Mouse (Mus musculus): Measurements from ENCODE around the gene Kbtbd8. TPM values are rescaled to one million over a fixed set of nuclear protein-coding genes. Genes with fewer than 3 reads are reported as not detected.

Gene Kbtbd8
- polyA plus RNA-seq (2014; fragmentation: Nextera tagmentation; extraction: Ambion mirVana), result 0.98 and 1.7 TPM in 2 replicates

- peaks cover 10% of the 10 kb centered on the region; the same call in 1 of the 2 replicates for H3K27me3 ChIP-seq (ENCODE audit: control insufficient read depth, insufficient read depth, low read length)
- H3K4me3 ChIP-seq (ENCODE audit: control insufficient read depth in 1 of 2, insufficient read depth in 1 of 2, low read depth in 1 of 2, low read length in 2 of 2), result peak within 1 kb of the TSS; percentile 65 to 91
- no peaks in the 10 kb centered on the region for H3K36me3 ChIP-seq (ENCODE audit: control insufficient read depth, insufficient read depth, low read length)
- peak within 1 kb of the TSS; percentile 72 for H3K9ac ChIP-seq (ENCODE audit: low read length)
- peaks cover 5 to 6% of the 10 kb centered on the region in 2 experiments; a peak in 3 of 4 replicates for H3K4me1 ChIP-seq (ENCODE audit: control insufficient read depth in 2 of 2, insufficient read depth in 2 of 2, low read length in 2 of 2)
- H3K9me3 ChIP-seq (ENCODE audit: control insufficient read depth, low read length), result no peaks in the 10 kb centered on the region
- peak within 1 kb of the TSS; percentile 92 for H3K4me2 ChIP-seq (ENCODE audit: low read length)
- no peak for ATAC-seq (ENCODE audit: insufficient number of reproducible peaks, insufficient read depth, low FRiP score, low read depth)
- 20% methylated on average over 13 of the region's 13 CpGs for WGBS
- 0 out of 4 replicates have a peak within 1 kb of the TSS, but pooled peaks of 1 of the 2 experiments have one; percentile 4 for H3K27ac ChIP-seq (replicated peaks in 1 of 2; ENCODE audit: control insufficient read depth in 1 of 2, insufficient read depth in 1 of 2, low read depth in 2 of 2, low read length in 2 of 2)
Measured at GRCm38 (mm10) chr6:95116946-95117345, at the start of gene Kbtbd8. Gene Kbtbd8, plus strand, starts transcription at chr6:95117240.

GRCm38 (mm10) chr6:95069753-95070152 lies 47.3 kb upstream of the Kbtbd8 start:
- WGBS, result 85% methylated on average over 10 of the region's 10 CpGs

GRCm38 (mm10) chr6:95085276-95085675 lies 31.8 kb upstream of the Kbtbd8 start:
- Histone ChIP-seq H3K36me3 (ENCODE audit: control insufficient read depth, insufficient read depth, low read length) (no peaks in the 10 kb centered on the region), H3K9ac (ENCODE audit: low read length) (no peak overlapping the region), H3K27me3 (ENCODE audit: control insufficient read depth, insufficient read depth, low read length) (no peaks in the 10 kb centered on the region), H3K9me3 (ENCODE audit: control insufficient read depth, low read length) (no peaks in the 10 kb centered on the region), H3K4me3 (ENCODE audit: control insufficient read depth in 1 of 2, insufficient read depth in 1 of 2, low read depth in 1 of 2, low read length in 2 of 2) (no peak overlapping the region), H3K4me1 (ENCODE audit: control insufficient read depth in 2 of 2, insufficient read depth in 2 of 2, low read length in 2 of 2) (no peaks in the 10 kb centered on the region), H3K4me2 (ENCODE audit: low read length) (no peak overlapping the region), H3K27ac (replicated peaks in 1 of 2; ENCODE audit: control insufficient read depth in 1 of 2, insufficient read depth in 1 of 2, low read depth in 2 of 2, low read length in 2 of 2) (no peak overlapping the region)
- WGBS, result 71% methylated on average over 1 of the region's 1 CpGs
- no peak for ATAC-seq (ENCODE audit: insufficient number of reproducible peaks, insufficient read depth, low FRiP score, low read depth)

More at GRCm38 (mm10) chr6:95069753-95070152, 47.3 kb upstream of the Kbtbd8 start:
- Histone ChIP-seq H3K27me3 (ENCODE audit: control insufficient read depth, insufficient read depth, low read length) (no peaks in the 10 kb centered on the region), H3K27ac (replicated peaks in 1 of 2; ENCODE audit: control insufficient read depth in 1 of 2, insufficient read depth in 1 of 2, low read depth in 2 of 2, low read length in 2 of 2) (no peak overlapping the region), H3K36me3 (ENCODE audit: control insufficient read depth, insufficient read depth, low read length) (no peaks in the 10 kb centered on the region), H3K4me1 (ENCODE audit: control insufficient read depth in 2 of 2, insufficient read depth in 2 of 2, low read length in 2 of 2) (no peaks in the 10 kb centered on the region), H3K4me2 (ENCODE audit: low read length) (no peak overlapping the region), H3K9me3 (ENCODE audit: control insufficient read depth, low read length) (no peaks in the 10 kb centered on the region), H3K9ac (ENCODE audit: low read length) (no peak overlapping the region), H3K4me3 (ENCODE audit: control insufficient read depth in 1 of 2, insufficient read depth in 1 of 2, low read depth in 1 of 2, low read length in 2 of 2) (no peak overlapping the region)
- ATAC-seq (ENCODE audit: insufficient number of reproducible peaks, insufficient read depth, low FRiP score, low read depth), result no peak

- Histone ChIP-seq H3K36me3 (ENCODE audit: control insufficient read depth, insufficient read depth, low read length) (no peaks in the 10 kb centered on the region), H3K9me3 (ENCODE audit: control insufficient read depth, low read length) (no peaks in the 10 kb centered on the region), H3K4me2 (ENCODE audit: low read length) (no peak overlapping the region), H3K27ac (replicated peaks in 1 of 2; ENCODE audit: control insufficient read depth in 1 of 2, insufficient read depth in 1 of 2, low read depth in 2 of 2, low read length in 2 of 2) (no peak overlapping the region), H3K4me1 (ENCODE audit: control insufficient read depth in 2 of 2, insufficient read depth in 2 of 2, low read length in 2 of 2) (no peaks in the 10 kb centered on the region), H3K27me3 (ENCODE audit: control insufficient read depth, insufficient read depth, low read length) (no peaks in the 10 kb centered on the region), H3K9ac (ENCODE audit: low read length) (no peak overlapping the region), H3K4me3 (ENCODE audit: control insufficient read depth in 1 of 2, insufficient read depth in 1 of 2, low read depth in 1 of 2, low read length in 2 of 2) (no peak overlapping the region)
- no peak for ATAC-seq (ENCODE audit: insufficient number of reproducible peaks, insufficient read depth, low FRiP score, low read depth)
- WGBS, result 79% methylated on average over 6 of the region's 6 CpGs
Measured at GRCm38 (mm10) chr6:95087154-95087846, 29.7 kb upstream of the Kbtbd8 start.

- H3K36me3 ChIP-seq (ENCODE audit: control insufficient read depth, insufficient read depth, low read length), result no peaks in the 10 kb centered on the region
- H3K4me3 ChIP-seq (ENCODE audit: control insufficient read depth in 1 of 2, insufficient read depth in 1 of 2, low read depth in 1 of 2, low read length in 2 of 2), result no peak overlapping the region
- H3K9me3 ChIP-seq (ENCODE audit: control insufficient read depth, low read length), result no peaks in the 10 kb centered on the region
- no peak for ATAC-seq (ENCODE audit: insufficient number of reproducible peaks, insufficient read depth, low FRiP score, low read depth)
- H3K27ac ChIP-seq (replicated peaks in 1 of 2; ENCODE audit: control insufficient read depth in 1 of 2, insufficient read depth in 1 of 2, low read depth in 2 of 2, low read length in 2 of 2), result no peak overlapping the region
- H3K27me3 ChIP-seq (ENCODE audit: control insufficient read depth, insufficient read depth, low read length), result no peaks in the 10 kb centered on the region
- 41% methylated on average over 4 of the region's 4 CpGs for WGBS
- H3K4me2 ChIP-seq (ENCODE audit: low read length), result no peak overlapping the region
- H3K4me1 ChIP-seq (ENCODE audit: control insufficient read depth in 2 of 2, insufficient read depth in 2 of 2, low read length in 2 of 2), result no peaks in the 10 kb centered on the region
- no peak overlapping the region for H3K9ac ChIP-seq (ENCODE audit: low read length)
Measured at GRCm38 (mm10) chr6:95088075-95088474, 29.0 kb upstream of the Kbtbd8 start.

GRCm38 (mm10) chr6:95094695-95095094 lies 22.3 kb upstream of the Kbtbd8 start:
- no peak overlapping the region for H3K9ac ChIP-seq (ENCODE audit: low read length)
- H3K4me3 ChIP-seq (ENCODE audit: control insufficient read depth in 1 of 2, insufficient read depth in 1 of 2, low read depth in 1 of 2, low read length in 2 of 2), result no peak overlapping the region
- peaks cover 5% of the 10 kb centered on the region; the same call in 1 of the 2 replicates for H3K27me3 ChIP-seq (ENCODE audit: control insufficient read depth, insufficient read depth, low read length)
- H3K9me3 ChIP-seq (ENCODE audit: control insufficient read depth, low read length), result no peaks in the 10 kb centered on the region
- no peak overlapping the region for H3K4me2 ChIP-seq (ENCODE audit: low read length)
- no peak overlapping the region for H3K27ac ChIP-seq (replicated peaks in 1 of 2; ENCODE audit: control insufficient read depth in 1 of 2, insufficient read depth in 1 of 2, low read depth in 2 of 2, low read length in 2 of 2)
- 46% methylated on average over 2 of the region's 2 CpGs for WGBS
- H3K4me1 ChIP-seq (ENCODE audit: control insufficient read depth in 2 of 2, insufficient read depth in 2 of 2, low read length in 2 of 2), result no peaks in the 10 kb centered on the region
- no peaks in the 10 kb centered on the region for H3K36me3 ChIP-seq (ENCODE audit: control insufficient read depth, insufficient read depth, low read length)
- ATAC-seq (ENCODE audit: insufficient number of reproducible peaks, insufficient read depth, low FRiP score, low read depth), result no peak

- no peaks in the 10 kb centered on the region for H3K9me3 ChIP-seq (ENCODE audit: control insufficient read depth, low read length)
- no peaks in the 10 kb centered on the region for H3K36me3 ChIP-seq (ENCODE audit: control insufficient read depth, insufficient read depth, low read length)
- no peak overlapping the region for H3K4me2 ChIP-seq (ENCODE audit: low read length)
- WGBS, result 20% methylated on average over 21 of the region's 21 CpGs
- H3K4me1 ChIP-seq (ENCODE audit: control insufficient read depth in 2 of 2, insufficient read depth in 2 of 2, low read length in 2 of 2), result no peaks in the 10 kb centered on the region
- H3K4me3 ChIP-seq (ENCODE audit: control insufficient read depth in 1 of 2, insufficient read depth in 1 of 2, low read depth in 1 of 2, low read length in 2 of 2), result no peak overlapping the region
- peaks cover 5% of the 10 kb centered on the region; the same call in 1 of the 2 replicates for H3K27me3 ChIP-seq (ENCODE audit: control insufficient read depth, insufficient read depth, low read length)
- H3K27ac ChIP-seq (replicated peaks in 1 of 2; ENCODE audit: control insufficient read depth in 1 of 2, insufficient read depth in 1 of 2, low read depth in 2 of 2, low read length in 2 of 2), result no peak overlapping the region
- no peak overlapping the region for H3K9ac ChIP-seq (ENCODE audit: low read length)
- ATAC-seq (ENCODE audit: insufficient number of reproducible peaks, insufficient read depth, low FRiP score, low read depth), result no peak
Measured at GRCm38 (mm10) chr6:95098366-95099109, 18.5 kb upstream of the Kbtbd8 start.

Measured in heart, embryonic 14.5 days (tissue).